Mouse (Mus musculus): Measurements from ENCODE around the gene H2-Ab1. TPM values are rescaled to one million over a fixed set of nuclear protein-coding genes. Genes with fewer than 3 reads are reported as not detected.

Gene H2-Ab1
- not detected for polyA plus RNA-seq (2012; fragmentation: generic; extraction: Trizol)

GRCm38 (mm10) chr17:34257594-34258375, at the start of gene H2-Ab1:
H2-Ab1 (plus strand) TSS chr17:34257689.

GRCm38 (mm10) chr17:34238706-34239105, 18.8 kb upstream of the H2-Ab1 start, which contains the start of gene H2-Ob:
H2-Ob (plus strand) TSS chr17:34238903.

GRCm38 (mm10) chr17:34287648-34288047, 30.2 kb downstream of the H2-Ab1 start, which contains the start of gene H2-Aa:
H2-Aa (minus strand) TSS chr17:34287823.

GRCm38 (mm10) chr17:34305380-34306030, 48.0 kb downstream of the H2-Ab1 start, which contains the start of gene H2-Eb1:
H2-Eb1 (plus strand) TSS chr17:34305867.

Other genes starting within 250 kb of the H2-Ab1 start
- gene Ring1, start 233.0 kb upstream of the H2-Ab1 start, polyA plus RNA-seq (2012; fragmentation: generic; extraction: Trizol), result 10 to 100 TPM; 21.3 to 55.6 TPM
- gene H2-Ke6, start 229.6 kb upstream of the H2-Ab1 start, polyA plus RNA-seq (2012; fragmentation: generic; extraction: Trizol), result 10 to 100 TPM; 28.3 to 67.1 TPM
- 100 to 1,000 TPM; 129 to 161 TPM for gene Slc39a7, start 226.0 kb upstream of the H2-Ab1 start, polyA plus RNA-seq (2012; fragmentation: generic; extraction: Trizol)
- gene Rxrb, start 225.9 kb upstream of the H2-Ab1 start, polyA plus RNA-seq (2012; fragmentation: generic; extraction: Trizol), result 10 to 100 TPM; 41.4 to 60.6 TPM
- gene Col11a2, start 218.3 kb upstream of the H2-Ab1 start, polyA plus RNA-seq (2012; fragmentation: generic; extraction: Trizol), result 1 to 10 TPM in 1 of 2 experiments, under 1 TPM in 1; 0.06 to 3.6 TPM
- gene H2-Oa, start 165.3 kb upstream of the H2-Ab1 start, polyA plus RNA-seq (2012; fragmentation: generic; extraction: Trizol), result not detected
- 10 to 100 TPM in 1 of 2 experiments, 1 to 10 TPM in 1; 5.1 to 26.0 TPM for gene H2-DMa, start 138.1 kb upstream of the H2-Ab1 start, polyA plus RNA-seq (2012; fragmentation: generic; extraction: Trizol)
- gene Brd2, start 135.1 kb upstream of the H2-Ab1 start, polyA plus RNA-seq (2012; fragmentation: generic; extraction: Trizol), result 100 to 1,000 TPM in 1 of 2 experiments, 10 to 100 TPM in 1; 56.1 to 145 TPM
- gene H2-DMb2, start 114.4 kb upstream of the H2-Ab1 start, polyA plus RNA-seq (2012; fragmentation: generic; extraction: Trizol), result under 1 TPM; 0.04 to 0.47 TPM
- gene H2-DMb1, start 104.6 kb upstream of the H2-Ab1 start, polyA plus RNA-seq (2012; fragmentation: generic; extraction: Trizol), result under 1 TPM; 0.12 to 0.91 TPM
- 1 to 10 TPM in 1 of 2 experiments, under 1 TPM in 1; 0.30 to 5.7 TPM for gene Tap1, start 70.1 kb upstream of the H2-Ab1 start, polyA plus RNA-seq (2012; fragmentation: generic; extraction: Trizol)
- 1 to 10 TPM in 1 of 2 experiments, under 1 TPM in 1; 0.21 to 2.7 TPM for gene Psmb9, start 69.9 kb upstream of the H2-Ab1 start, polyA plus RNA-seq (2012; fragmentation: generic; extraction: Trizol)
- gene Psmb8, start 60.0 kb upstream of the H2-Ab1 start, polyA plus RNA-seq (2012; fragmentation: generic; extraction: Trizol), result 1 to 10 TPM in 1 of 2 experiments, under 1 TPM in 1; 0.05 to 1.6 TPM
- gene Tap2, start 54.2 kb upstream of the H2-Ab1 start, polyA plus RNA-seq (2012; fragmentation: generic; extraction: Trizol), result 10 to 100 TPM in 1 of 2 experiments, under 1 TPM in 1; 0.12 to 13.2 TPM
- gene H2-Ob, start 18.8 kb upstream of the H2-Ab1 start, polyA plus RNA-seq (2012; fragmentation: generic; extraction: Trizol), result not detected
- gene H2-Aa, start 30.1 kb downstream of the H2-Ab1 start, polyA plus RNA-seq (2012; fragmentation: generic; extraction: Trizol), result not detected
- under 1 TPM in 1 of 2 experiments, not detected in 1; 0.04 TPM for gene H2-Eb1, start 48.2 kb downstream of the H2-Ab1 start, polyA plus RNA-seq (2012; fragmentation: generic; extraction: Trizol)
- gene H2-Eb2, start 68.0 kb downstream of the H2-Ab1 start, polyA plus RNA-seq (2012; fragmentation: generic; extraction: Trizol), result not detected
- not detected for gene Btnl2, start 97.1 kb downstream of the H2-Ab1 start, polyA plus RNA-seq (2012; fragmentation: generic; extraction: Trizol)
- not detected for gene Btnl1, start 119.4 kb downstream of the H2-Ab1 start, polyA plus RNA-seq (2012; fragmentation: generic; extraction: Trizol)
- not detected for gene BC051142, start 141.1 kb downstream of the H2-Ab1 start, polyA plus RNA-seq (2012; fragmentation: generic; extraction: Trizol)
- not detected for gene Btnl4, start 219.6 kb downstream of the H2-Ab1 start, polyA plus RNA-seq (2012; fragmentation: generic; extraction: Trizol)